7 mouse cellular contexts compared by ENCODE assay signal in genomic region chr15:10982064-10982435, GRCm38 (mm10). TPM values are rescaled to one million over a fixed set of nuclear protein-coding genes. Genes with fewer than 3 reads are reported as not detected.
A peak's percentile ranks its signal among the peaks of the same experiment; 100 is the strongest.
DNase-seq lines count a peak whose midpoint lies in the region; ATAC-seq and TF ChIP-seq lines count a peak whose summit lies in the region.

No protein-coding gene starts in this region.

- H3K9me3 ChIP-seq in forebrain, embryonic 16.5 days (ENCODE audit: control insufficient read depth, low read length), result no peaks in the 10 kb centered on the region
- H3K9me3 ChIP-seq in liver, embryonic 13.5 days (replicated peaks), result no peaks in the 10 kb centered on the region

- peaks cover 1% of the 10 kb centered on the region; the same call in 1 of the 2 replicates for H3K36me3 ChIP-seq in spleen, adult 2 months (ENCODE audit: control insufficient read depth, insufficient read depth, low read length)
- H3K36me3 ChIP-seq in forebrain, embryonic 16.5 days (ENCODE audit: control insufficient read depth, insufficient read depth), result no peaks in the 10 kb centered on the region
- H3K36me3 ChIP-seq in liver, embryonic 13.5 days, result peaks cover 7% of the 10 kb centered on the region; the same call in 1 of the 2 replicates

- WGBS in spleen, adult 2 months, result 5% methylated on average over 6 of the region's 6 CpGs
- WGBS in forebrain, embryonic 16.5 days, result 5% methylated on average over 6 of the region's 6 CpGs
- WGBS in liver, embryonic 13.5 days (ENCODE audit: insufficient replicate concordance), result 4% methylated on average over 6 of the region's 6 CpGs

- ATAC-seq in forebrain, embryonic 16.5 days, result peak; percentile 22
- ATAC-seq in liver, embryonic 13.5 days (ENCODE audit: low read depth), result 0 out of 2 replicates have a peak, but pooled peaks have one; percentile 13
- no peak for ATAC-seq in erythroid progenitor cell, adult 5-6 weeks (replicated peaks; ENCODE audit: low FRiP score, poor library complexity, severe bottlenecking)

- H3K27ac ChIP-seq in spleen, adult 2 months (ENCODE audit: insufficient read depth, low read length), result peak overlapping the region; percentile 92
- H3K27ac ChIP-seq in forebrain, embryonic 16.5 days (ENCODE audit: low read length), result peak overlapping the region; percentile 81
- H3K27ac ChIP-seq in liver, embryonic 13.5 days, result peak overlapping the region; percentile 69; the same call in 1 of the 2 replicates

- no peaks in the 10 kb centered on the region for H3K27me3 ChIP-seq in spleen, adult 2 months (ENCODE audit: control insufficient read depth, insufficient read depth, low read length)
- no peaks in the 10 kb centered on the region for H3K27me3 ChIP-seq in forebrain, embryonic 16.5 days (replicated peaks; ENCODE audit: control insufficient read depth, insufficient read depth, low read length)
- no peaks in the 10 kb centered on the region for H3K27me3 ChIP-seq in liver, embryonic 13.5 days

- H3K4me2 ChIP-seq in forebrain, embryonic 16.5 days (ENCODE audit: low read length), result peak overlapping the region; percentile 77
- H3K4me2 ChIP-seq in liver, embryonic 13.5 days, result peak overlapping the region; percentile 73

- peak overlapping the region; percentile 82 for H3K9ac ChIP-seq in forebrain, embryonic 16.5 days (replicated peaks; ENCODE audit: low read depth, low read length)
- H3K9ac ChIP-seq in liver, embryonic 13.5 days, result peak overlapping the region; percentile 74

- TF ChIP-seq CTCF in spleen, adult 2 months (IDR thresholded peaks at IDR 0.05; ENCODE audit: extremely low read depth, insufficient read depth, insufficient read length, insufficient replicate concordance), result no peak

- peak overlapping the region; percentile 93 for H3K4me3 ChIP-seq in spleen, adult 2 months (ENCODE audit: extremely low read depth, insufficient read depth, insufficient read length)
- peak overlapping the region; percentile 79 for H3K4me3 ChIP-seq in forebrain, embryonic 16.5 days (replicated peaks; ENCODE audit: low read length)
- peak overlapping the region; percentile 70 for H3K4me3 ChIP-seq in liver, embryonic 13.5 days (replicated peaks)

- H3K4me1 ChIP-seq in spleen, adult 2 months (ENCODE audit: control insufficient read depth, insufficient read depth, insufficient read length), result peaks cover 2% of the 10 kb centered on the region; the same call in 1 of the 2 replicates
- peaks cover 8% of the 10 kb centered on the region; the same call in 1 of the 2 replicates for H3K4me1 ChIP-seq in forebrain, embryonic 16.5 days (replicated peaks; ENCODE audit: control insufficient read depth, insufficient read depth, low read length)
- H3K4me1 ChIP-seq in liver, embryonic 13.5 days (replicated peaks), result peaks cover 19% of the 10 kb centered on the region; the same call in 1 of the 2 replicates

- no peak for DNase-seq in spleen, adult 2 months (ENCODE audit: low read depth in 1 of 2, low spot score in 2 of 2)
- no peak for DNase-seq in spleen, postnatal 14 days (ENCODE audit: low spot score in 2 of 2)
- DNase-seq in liver, embryonic 13.5 days, result no peak
- DNase-seq in T-cell, adult 2 months (ENCODE audit: low spot score), result no peak
- DNase-seq in gastrocnemius, postnatal 25 days, result no peak

- no peak for TF ChIP-seq POLR2A in spleen, adult 2 months (IDR thresholded peaks at IDR 0.05; ENCODE audit: low read depth, low read length)

RNA-seq across cellular contexts. Expression of gene Amacr, which starts 0.5 kb away (rescaled TPM):
- 2.2 and 2.4 TPM in 2 replicates for polyA plus RNA-seq in spleen, adult 2 months (2012; rRNA removed)
- 8.2 and 8.5 TPM in 2 replicates for polyA plus RNA-seq in forebrain, embryonic 16.5 days (2015; fragmentation: Nextera tagmentation; extraction: Ambion mirVana)
- polyA plus RNA-seq in liver, embryonic 13.5 days (2015; fragmentation: Nextera tagmentation; extraction: Ambion mirVana), result 14.0 and 16.3 TPM in 2 replicates
- total RNA-seq in gastrocnemius, postnatal 25 days (2021), result 10 to 100 TPM; 16.3 to 19.7 TPM
- not detected in 2 replicates for total RNA-seq in erythroid progenitor cell, adult 5-6 weeks (2015; ENCODE audit: low replicate concordance)
- 3.6 TPM in 1 of 2 replicates, not detected in the other for total RNA-seq in erythroid progenitor cell, adult 5-6 weeks (2017; ENCODE audit: low replicate concordance)

RNA-seq across cellular contexts. Expression of gene Slc45a2, which starts 18.5 kb away (rescaled TPM):
- polyA plus RNA-seq in spleen, adult 2 months (2012; rRNA removed), result 0.06 and 0.37 TPM in 2 replicates
- 0.06 TPM in 1 of 2 replicates, not detected in the other for polyA plus RNA-seq in forebrain, embryonic 16.5 days (2015; fragmentation: Nextera tagmentation; extraction: Ambion mirVana)
- polyA plus RNA-seq in liver, embryonic 13.5 days (2015; fragmentation: Nextera tagmentation; extraction: Ambion mirVana), result 0.05 TPM in 1 of 2 replicates, not detected in the other
- not detected for total RNA-seq in gastrocnemius, postnatal 25 days (2021)
- total RNA-seq in erythroid progenitor cell, adult 5-6 weeks (2015; ENCODE audit: low replicate concordance), result not detected in 2 replicates
- not detected in 2 replicates for total RNA-seq in erythroid progenitor cell, adult 5-6 weeks (2017; ENCODE audit: low replicate concordance)

RNA-seq across cellular contexts. Expression of gene C1qtnf3, which starts 29.9 kb away (rescaled TPM):
- not detected in 2 replicates for polyA plus RNA-seq in spleen, adult 2 months (2012; rRNA removed)
- polyA plus RNA-seq in forebrain, embryonic 16.5 days (2015; fragmentation: Nextera tagmentation; extraction: Ambion mirVana), result 0.18 and 1.8 TPM in 2 replicates
- polyA plus RNA-seq in liver, embryonic 13.5 days (2015; fragmentation: Nextera tagmentation; extraction: Ambion mirVana), result 0.43 and 0.46 TPM in 2 replicates
- total RNA-seq in gastrocnemius, postnatal 25 days (2021), result 1 to 10 TPM; 3.6 to 4.6 TPM
- total RNA-seq in erythroid progenitor cell, adult 5-6 weeks (2015; ENCODE audit: low replicate concordance), result not detected in 2 replicates
- not detected in 2 replicates for total RNA-seq in erythroid progenitor cell, adult 5-6 weeks (2017; ENCODE audit: low replicate concordance)

RNA-seq across cellular contexts. Expression of gene Rxfp3, which starts 55.7 kb away (rescaled TPM):
- polyA plus RNA-seq in spleen, adult 2 months (2012; rRNA removed), result not detected in 2 replicates
- polyA plus RNA-seq in forebrain, embryonic 16.5 days (2015; fragmentation: Nextera tagmentation; extraction: Ambion mirVana), result 2.0 and 2.8 TPM in 2 replicates
- polyA plus RNA-seq in liver, embryonic 13.5 days (2015; fragmentation: Nextera tagmentation; extraction: Ambion mirVana), result 0.09 TPM in 1 of 2 replicates, not detected in the other
- total RNA-seq in gastrocnemius, postnatal 25 days (2021), result not detected
- total RNA-seq in erythroid progenitor cell, adult 5-6 weeks (2015; ENCODE audit: low replicate concordance), result not detected in 2 replicates
- not detected in 2 replicates for total RNA-seq in erythroid progenitor cell, adult 5-6 weeks (2017; ENCODE audit: low replicate concordance)
